Mouse (Mus musculus) kidney, adult 18-20 months (tissue): Measurements from ENCODE around the gene Klf2.
A peak's percentile ranks its signal among the peaks of the same experiment; 100 is the strongest.

Source experiments
- DNase-seq: peaks from one replicate; pipeline ENCODE4 v3.0.0; 2021

Gene Klf2

GRCm38 (mm10) chr8:72336273-72336672, 17.4 kb downstream of the Klf2 start:
- DNase-seq, result no peak

GRCm38 (mm10) chr8:72337034-72337433, 18.2 kb downstream of the Klf2 start:
- DNase-seq, result peak; percentile 17

GRCm38 (mm10) chr8:72342556-72343300, 23.9 kb downstream of the Klf2 start:
- DNase-seq, result no peak

- no peak for DNase-seq
Observed at GRCm38 (mm10) chr8:72343725-72344124, 24.9 kb downstream of the Klf2 start.

DNA sequence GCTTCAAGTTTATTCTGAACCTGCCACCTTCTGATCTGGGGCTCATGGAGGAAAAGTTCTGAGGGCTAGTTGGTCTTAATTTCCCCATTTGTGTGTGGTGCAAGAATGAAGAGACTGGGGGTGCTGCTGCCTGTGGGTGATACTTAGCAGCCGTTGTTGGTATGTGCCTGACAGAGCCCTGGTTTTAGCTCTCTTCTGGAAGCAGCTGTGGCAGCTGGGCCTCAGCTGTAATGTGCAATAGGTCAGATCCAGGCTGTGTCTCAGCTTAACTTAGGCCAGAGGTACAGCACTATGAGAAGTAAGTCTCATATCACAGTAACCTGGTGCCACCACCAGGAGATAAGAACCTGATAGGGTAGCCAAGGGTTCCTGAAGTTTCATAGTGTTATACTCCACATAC, 28.7 kb downstream of the Klf2 start:
- DNase-seq, result no peak

DNA sequence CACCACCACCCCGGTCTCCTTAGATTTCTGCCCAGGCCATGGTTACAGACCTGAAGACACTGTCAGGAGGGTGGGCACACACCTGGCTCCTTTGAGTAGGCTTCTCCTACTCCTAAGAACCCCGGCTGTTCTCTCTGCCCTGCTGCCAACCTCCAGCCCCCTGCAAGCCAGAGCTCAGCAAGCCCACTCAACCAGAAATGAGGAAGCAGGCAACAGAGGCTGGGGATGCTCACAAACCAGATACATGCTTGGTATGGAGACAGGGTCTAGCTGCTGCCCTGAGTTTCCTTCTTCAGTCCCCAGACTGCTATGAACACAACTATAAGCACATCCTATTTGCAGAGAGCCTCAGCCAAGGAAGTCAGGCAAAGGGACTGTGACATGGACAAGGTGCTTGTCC, 29.3 kb downstream of the Klf2 start:
- DNase-seq, result no peak

GRCm38 (mm10) chr8:72348956-72349355, 30.1 kb downstream of the Klf2 start:
- no peak for DNase-seq

GRCm38 (mm10) chr8:72349838-72350237, 31.0 kb downstream of the Klf2 start:
- DNase-seq, result no peak

DNA sequence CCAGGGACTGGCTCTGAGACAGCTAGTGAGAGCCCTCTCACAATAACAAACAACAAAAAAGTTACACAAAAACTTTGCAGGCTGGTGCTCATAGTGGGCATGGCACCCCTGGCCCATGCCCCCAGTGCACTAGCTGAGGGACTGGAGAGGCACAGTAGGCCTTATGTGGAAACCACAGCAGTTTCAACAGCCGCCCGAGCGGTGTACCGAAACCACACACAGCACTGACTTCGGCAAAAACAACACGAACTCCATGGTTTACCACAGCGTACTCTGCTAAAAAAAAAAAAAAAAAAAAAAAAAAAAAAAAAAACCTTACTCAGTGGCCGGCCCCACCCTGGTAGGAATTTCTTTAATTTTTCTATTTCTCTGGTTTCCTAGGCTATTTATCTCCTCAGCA, 31.9 kb downstream of the Klf2 start:
- no peak for DNase-seq

GRCm38 (mm10) chr8:72351405-72352005, 32.7 kb downstream of the Klf2 start:
- no peak for DNase-seq

GRCm38 (mm10) chr8:72352951-72353699, 34.3 kb downstream of the Klf2 start:
- DNase-seq, result peak; percentile 62

- no peak for DNase-seq
Observed at GRCm38 (mm10) chr8:72353700-72354045, 34.8 kb downstream of the Klf2 start.

DNA sequence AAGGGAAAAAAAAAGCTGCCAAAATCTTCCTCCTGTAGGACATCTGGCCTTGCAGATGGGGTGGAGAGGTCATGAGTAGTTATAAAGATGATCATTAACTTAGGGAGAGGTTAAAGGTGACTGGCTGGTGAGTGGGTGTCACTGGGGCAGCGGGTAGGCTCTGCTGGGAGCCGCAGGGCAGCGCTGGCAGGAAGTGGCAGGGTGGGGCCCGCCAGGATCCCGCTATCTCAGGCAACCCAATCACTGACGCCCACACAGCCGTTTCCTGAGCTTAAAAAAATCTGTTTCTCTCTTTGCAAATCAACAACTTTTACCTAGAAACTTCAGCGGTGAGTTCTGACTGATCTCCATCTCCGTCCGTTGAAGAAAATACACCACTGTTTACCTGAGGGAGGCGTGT, 35.4 kb downstream of the Klf2 start:
- DNase-seq, result peak; percentile 66

DNA sequence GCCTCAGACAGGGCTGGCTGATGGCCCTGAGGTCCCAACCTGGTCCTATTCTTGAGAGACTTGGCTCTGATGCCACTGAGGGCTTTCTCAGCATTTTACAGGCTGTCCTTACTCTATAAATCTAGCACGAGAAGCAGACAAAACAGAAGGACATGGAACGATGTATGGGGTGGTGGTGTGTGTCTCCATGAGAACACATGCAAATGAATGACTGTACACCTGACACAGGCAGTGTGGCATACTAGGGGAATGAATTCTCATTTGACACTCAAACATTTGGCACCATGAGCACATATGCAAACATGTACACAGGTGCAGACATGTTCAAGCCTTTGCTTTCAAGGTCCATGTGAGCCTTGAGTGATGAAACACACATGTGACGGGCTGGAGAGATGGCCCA, 37.8 kb downstream of the Klf2 start:
- DNase-seq, result no peak

GRCm38 (mm10) chr8:72360162-72360561, 41.3 kb downstream of the Klf2 start:
- no peak for DNase-seq

DNA sequence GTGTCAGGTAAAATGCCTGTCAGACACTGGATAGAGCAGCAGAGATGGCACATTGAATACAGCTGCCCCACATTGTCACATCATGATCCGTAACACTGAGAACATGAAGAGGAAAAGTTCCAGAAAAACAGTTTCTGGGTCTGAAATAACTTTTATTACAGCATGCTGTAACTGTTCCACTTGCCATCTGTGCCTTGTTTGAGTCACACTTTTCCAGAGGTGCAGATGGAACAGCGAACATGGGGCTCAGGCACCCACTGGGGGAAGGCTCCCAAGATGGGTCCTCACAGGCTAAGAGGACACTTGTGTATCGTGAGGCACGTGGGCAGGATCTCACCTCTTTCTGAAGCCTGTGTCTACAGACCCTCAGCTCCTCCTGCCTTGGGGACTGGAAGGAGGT, 43.9 kb downstream of the Klf2 start:
- no peak for DNase-seq

- DNase-seq, result peak; percentile 62
Observed at GRCm38 (mm10) chr8:72363457-72363856, 44.6 kb downstream of the Klf2 start.

DNA sequence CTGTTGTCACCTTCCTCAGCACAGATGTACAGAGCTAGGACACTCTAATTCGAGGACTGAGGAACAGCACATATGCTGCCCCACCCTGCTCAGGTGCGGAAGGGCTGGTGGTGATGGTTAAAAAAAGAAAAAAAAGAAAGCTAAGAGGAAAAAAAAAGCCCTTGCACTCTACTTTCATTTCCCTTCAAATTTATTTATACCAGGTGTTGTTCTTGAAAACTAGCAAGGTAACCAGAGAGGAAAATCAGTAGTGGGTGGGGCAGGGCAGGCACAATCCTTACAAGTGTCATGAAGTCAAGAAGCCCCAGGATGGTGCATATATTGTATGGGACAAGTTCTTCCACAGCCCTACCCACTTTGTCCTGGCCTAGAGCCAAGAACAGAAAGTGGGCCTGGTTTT, 46.2 kb downstream of the Klf2 start:
- no peak for DNase-seq

GRCm38 (mm10) chr8:72365826-72366225, 47.0 kb downstream of the Klf2 start:
- DNase-seq, result peak; percentile 82

GRCm38 (mm10) chr8:72366435-72366834, 47.6 kb downstream of the Klf2 start:
- no peak for DNase-seq
